ENCODE assay signal across 8 mouse cellular contexts in genomic region chr1:132388813-132389803, GRCm38 (mm10). TPM values are rescaled to one million over a fixed set of nuclear protein-coding genes. Genes with fewer than 3 reads are reported as not detected.
DNase-seq lines count a peak whose midpoint lies in the region; ATAC-seq lines count a peak whose summit lies in the region.

No protein-coding gene starts in this region.

- no peaks in the 10 kb centered on the region for H3K36me3 ChIP-seq in heart, embryonic 14.5 days (ENCODE audit: control insufficient read depth, insufficient read depth, low read length)
- peaks cover 27% of the 10 kb centered on the region for H3K36me3 ChIP-seq in liver, embryonic 15.5 days (replicated peaks)
- no peaks in the 10 kb centered on the region for H3K36me3 ChIP-seq in stomach, embryonic 16.5 days (ENCODE audit: control insufficient read depth, insufficient read depth, low read length)

- peak overlapping the region; percentile 50 to 64 for H3K27ac ChIP-seq in heart, embryonic 14.5 days (replicated peaks in 1 of 2; ENCODE audit: control insufficient read depth in 1 of 2, insufficient read depth in 1 of 2, low read depth in 2 of 2, low read length in 2 of 2)
- H3K27ac ChIP-seq in liver, embryonic 15.5 days (replicated peaks) = peak overlapping the region; percentile 95
- no peak overlapping the region for H3K27ac ChIP-seq in stomach, embryonic 16.5 days (ENCODE audit: low read length)

- peak overlapping the region; percentile 87; the same call in 1 of the 2 replicates for H3K9ac ChIP-seq in heart, embryonic 14.5 days (ENCODE audit: low read length)
- H3K9ac ChIP-seq in liver, embryonic 15.5 days = peak overlapping the region; percentile 80
- H3K9ac ChIP-seq in stomach, embryonic 16.5 days (ENCODE audit: low read length) = no peak overlapping the region

- peaks cover 27 to 42% of the 10 kb centered on the region in 2 experiments for H3K4me1 ChIP-seq in heart, embryonic 14.5 days (ENCODE audit: control insufficient read depth in 2 of 2, insufficient read depth in 2 of 2, low read length in 2 of 2)
- peaks cover 58% of the 10 kb centered on the region for H3K4me1 ChIP-seq in liver, embryonic 15.5 days (replicated peaks)
- peaks cover 35% of the 10 kb centered on the region for H3K4me1 ChIP-seq in stomach, embryonic 16.5 days (ENCODE audit: control insufficient read depth, insufficient read depth, low read length)

- WGBS in heart, embryonic 14.5 days = 44% methylated on average over 8 of the region's 8 CpGs
- 29% methylated on average over 8 of the region's 8 CpGs for WGBS in liver, embryonic 15.5 days (ENCODE audit: insufficient replicate concordance)
- 49% methylated on average over 8 of the region's 8 CpGs for WGBS in stomach, embryonic 16.5 days

- peak overlapping the region; percentile 95 for H3K4me2 ChIP-seq in heart, embryonic 14.5 days (ENCODE audit: low read length)
- peak overlapping the region; percentile 94 for H3K4me2 ChIP-seq in liver, embryonic 15.5 days
- H3K4me2 ChIP-seq in stomach, embryonic 16.5 days (ENCODE audit: low read depth, low read length) = peak overlapping the region; percentile 89

- H3K9me3 ChIP-seq in heart, embryonic 14.5 days (ENCODE audit: control insufficient read depth, low read length) = no peaks in the 10 kb centered on the region
- no peaks in the 10 kb centered on the region for H3K9me3 ChIP-seq in liver, embryonic 15.5 days (replicated peaks)
- no peaks in the 10 kb centered on the region for H3K9me3 ChIP-seq in stomach, embryonic 16.5 days (replicated peaks; ENCODE audit: control insufficient read depth, low read length)

- H3K4me3 ChIP-seq in heart, embryonic 14.5 days (ENCODE audit: control insufficient read depth in 1 of 2, insufficient read depth in 1 of 2, low read depth in 1 of 2, low read length in 2 of 2) = peak overlapping the region; percentile 73 to 75; a peak in 3 of 4 replicates
- peak overlapping the region; percentile 72 for H3K4me3 ChIP-seq in liver, embryonic 15.5 days (replicated peaks)
- H3K4me3 ChIP-seq in stomach, embryonic 16.5 days (replicated peaks; ENCODE audit: low read length) = peak overlapping the region; percentile 71; the same call in 1 of the 2 replicates

- H3K27me3 ChIP-seq in heart, embryonic 14.5 days (ENCODE audit: control insufficient read depth, insufficient read depth, low read length) = no peaks in the 10 kb centered on the region
- peaks cover 33% of the 10 kb centered on the region for H3K27me3 ChIP-seq in liver, embryonic 15.5 days
- H3K27me3 ChIP-seq in stomach, embryonic 16.5 days (ENCODE audit: control insufficient read depth, insufficient read depth, low read length) = no peaks in the 10 kb centered on the region

- peak; percentile 97 for DNase-seq in heart, adult 11 months
- DNase-seq in heart, postnatal 4 days = no peak
- DNase-seq in cerebellum, adult 9-10 months = peak; percentile 49
- no peak for DNase-seq in frontal cortex, postnatal 36 days (ENCODE audit: low spot score in 2 of 2)
- no peak for DNase-seq in right cerebral cortex, adult 18-20 months

- no peak for ATAC-seq in heart, embryonic 14.5 days (ENCODE audit: insufficient number of reproducible peaks, insufficient read depth, low FRiP score, low read depth)
- ATAC-seq in liver, embryonic 15.5 days (ENCODE audit: insufficient read depth) = peak; percentile 45
- ATAC-seq in stomach, embryonic 16.5 days (ENCODE audit: insufficient read depth, low FRiP score) = no peak

RNA-seq across cellular contexts. Expression of gene Tmcc2, which starts 2.0 kb away (rescaled TPM):
- total RNA-seq in heart, postnatal 4 days (2021) = 10 to 100 TPM; 17.0 to 17.5 TPM
- polyA plus RNA-seq in heart, embryonic 14.5 days (2014; fragmentation: Nextera tagmentation; extraction: Ambion mirVana) = 8.1 and 10.1 TPM in 2 replicates
- polyA plus RNA-seq in liver, embryonic 15.5 days (2015; fragmentation: Nextera tagmentation; extraction: Ambion mirVana) = 598 and 710 TPM in 2 replicates
- polyA plus RNA-seq in stomach, embryonic 16.5 days (2015; fragmentation: Nextera tagmentation; extraction: Ambion mirVana) = 25.5 and 28.3 TPM in 2 replicates

RNA-seq across cellular contexts. Expression of gene Dstyk, which starts 28.2 kb away (rescaled TPM):
- total RNA-seq in heart, postnatal 4 days (2021) = 10 to 100 TPM; 16.9 to 17.3 TPM
- polyA plus RNA-seq in heart, embryonic 14.5 days (2014; fragmentation: Nextera tagmentation; extraction: Ambion mirVana) = 11.4 and 12.2 TPM in 2 replicates
- 4.5 and 5.3 TPM in 2 replicates for polyA plus RNA-seq in liver, embryonic 15.5 days (2015; fragmentation: Nextera tagmentation; extraction: Ambion mirVana)
- polyA plus RNA-seq in stomach, embryonic 16.5 days (2015; fragmentation: Nextera tagmentation; extraction: Ambion mirVana) = 11.6 and 12.3 TPM in 2 replicates

Comparison
In these comparisons a context has a peak if more than half of its experiments do, and no peak if none do; other contexts are left out.
1. DNase-seq: peak in heart, adult 11 months (single experiment) and cerebellum, adult 9-10 months (single experiment); none in heart, postnatal 4 days (single experiment), frontal cortex, postnatal 36 days (0 of 2) and right cerebral cortex, adult 18-20 months (single experiment).
2. RNA of gene Tmcc2, which starts 2.0 kb away (polyA plus RNA-seq): 598 to 710 TPM in liver, embryonic 15.5 days; 25.5 to 28.3 TPM in stomach, embryonic 16.5 days and 8.1 to 10.1 TPM in heart, embryonic 14.5 days; every median in the first group is over 10 times any median in the second.
3. Peak in every context shown above with its lines, with median percentiles within 50 percentile points of each other: H3K4me2 ChIP-seq and H3K4me3 ChIP-seq.